Mouse (Mus musculus) MEL-GATA-1-ER (cell line): Measurements from ENCODE around the gene Snx18.
A peak's percentile ranks its signal among the peaks of the same experiment; 100 is the strongest.

Source experiments
- DNase-seq: peaks from one replicate; pipeline ENCODE4 v3.0.0-alpha.2; 2012; ENCODE audit warnings: low read depth; ENCODE audit errors: extremely low read depth

Gene Snx18

DNA sequence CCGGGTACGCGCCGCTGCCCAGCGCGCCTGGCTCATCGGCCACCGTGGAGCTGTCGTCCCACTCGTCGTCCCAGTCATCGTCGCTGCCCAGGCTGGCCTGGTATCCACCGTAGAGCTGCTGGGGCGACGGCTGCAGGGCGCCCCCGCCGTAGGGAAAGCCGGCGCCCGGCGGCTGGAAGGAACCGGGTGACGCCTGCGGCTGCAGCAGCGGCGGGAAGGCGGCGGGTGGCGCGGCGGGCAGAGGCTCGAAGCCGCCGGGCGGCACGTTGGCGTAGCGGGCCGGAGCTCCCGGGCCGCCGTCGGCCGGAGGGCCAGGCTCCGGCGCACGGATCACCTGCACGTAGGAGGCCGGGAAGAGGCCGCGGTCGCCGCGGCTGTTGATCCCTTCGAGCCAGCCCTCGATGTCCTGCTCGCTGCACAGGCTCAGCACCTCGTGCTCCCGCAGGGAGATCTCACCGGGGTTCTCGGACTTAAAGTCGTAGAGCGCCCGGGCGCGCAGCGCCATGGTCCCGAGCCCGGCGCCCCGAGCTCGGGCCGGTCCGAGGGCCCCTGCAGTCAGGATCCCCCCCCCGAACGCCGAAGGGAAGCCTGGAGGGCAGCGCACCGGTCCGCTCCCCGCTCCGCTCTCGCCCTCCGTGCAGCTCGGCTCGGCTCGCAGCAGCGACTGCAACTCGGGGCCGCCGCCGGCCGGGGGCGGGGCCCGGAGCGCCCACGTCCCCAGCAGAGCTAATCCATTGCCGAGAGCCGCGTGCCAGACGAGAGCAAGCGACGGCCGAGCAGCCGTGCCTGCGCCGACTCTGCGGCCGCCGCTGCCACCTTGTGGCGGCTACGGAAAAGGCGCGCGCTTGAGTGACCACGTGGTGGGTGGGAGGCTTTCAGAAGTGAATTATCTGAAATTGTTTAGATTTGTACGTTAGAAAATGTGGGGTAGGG lies at the start of gene Snx18:
Gene Snx18 (minus strand): TSS at position 674 of the 933 bp plus-strand sequence.
- DNase-seq = peak; percentile 39

DNA sequence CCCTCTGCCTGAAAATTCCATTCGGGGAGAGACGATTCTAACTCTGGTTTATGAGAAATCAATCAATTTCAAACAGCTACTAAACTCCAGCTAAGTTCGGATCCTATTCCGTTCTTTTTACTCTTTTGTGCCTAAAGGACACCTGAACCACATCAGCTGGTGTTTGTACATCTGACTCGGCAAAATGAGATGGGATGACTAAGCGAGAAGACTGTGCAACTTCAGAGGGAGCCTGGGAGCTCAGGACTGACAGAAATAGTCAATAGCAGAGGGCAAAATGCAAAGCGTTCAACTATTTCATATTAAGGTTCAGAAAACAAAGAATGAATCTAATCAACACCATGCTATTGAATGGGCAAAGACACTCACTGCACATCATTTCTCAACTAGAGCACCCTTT lies 45.5 kb upstream of the Snx18 start:
- no peak for DNase-seq

DNA sequence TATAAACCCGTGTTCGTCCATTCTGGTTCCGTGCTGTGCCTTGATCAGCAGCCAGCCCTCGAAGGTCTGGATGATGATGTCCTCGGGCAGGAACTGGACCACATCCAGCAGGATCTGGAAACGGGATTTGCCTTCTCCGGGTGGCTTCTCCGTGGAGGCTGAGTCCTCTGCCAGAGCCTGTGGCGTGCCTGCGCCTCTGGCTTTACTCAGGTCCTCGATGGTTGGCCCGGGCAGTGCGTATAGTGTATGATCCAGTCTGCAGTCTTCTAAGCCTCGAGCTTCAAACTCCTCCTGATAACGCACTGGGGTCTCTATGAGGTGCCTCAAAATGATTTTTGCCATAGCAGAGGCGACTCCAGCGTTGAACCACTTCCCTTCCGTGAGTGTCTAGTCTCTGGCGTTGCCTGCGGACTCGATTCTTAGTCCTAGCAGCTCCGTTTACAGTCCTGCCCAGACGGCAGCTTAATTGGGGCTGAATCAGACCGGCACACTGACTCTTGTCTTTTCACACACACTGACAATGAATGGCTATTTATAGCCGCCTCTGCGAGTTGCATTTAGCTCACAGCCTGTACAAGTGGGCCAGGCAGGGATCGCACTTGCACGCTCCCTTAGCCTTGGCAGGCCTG lies 44.9 kb upstream of the Snx18 start, which contains the start of gene Hspb3:
Gene Hspb3 (minus strand): TSS at position 526 of the 629 bp plus-strand sequence.
- DNase-seq = no peak

DNA sequence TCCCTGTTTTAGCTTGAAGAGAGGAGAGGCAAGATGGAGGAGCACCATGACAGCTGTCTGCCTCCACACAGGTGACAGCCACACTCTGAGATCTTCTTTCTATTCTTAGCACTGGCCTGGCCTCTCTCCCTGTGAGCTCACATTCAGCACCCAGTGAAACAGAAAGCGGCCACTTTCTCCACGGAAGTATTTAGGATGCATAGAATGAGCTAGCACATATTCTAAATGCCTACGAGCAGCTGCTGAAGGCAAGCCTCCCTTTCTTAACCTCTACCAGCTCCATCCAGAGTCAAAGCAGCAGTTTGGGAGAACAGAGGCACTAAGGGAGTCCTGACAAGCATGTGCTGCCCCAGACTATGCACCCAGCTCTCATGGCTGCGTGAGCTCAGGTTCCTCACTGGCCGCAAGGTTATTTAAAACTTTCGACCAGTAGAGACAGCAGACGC lies 43.5 kb upstream of the Snx18 start:
- no peak for DNase-seq

DNA sequence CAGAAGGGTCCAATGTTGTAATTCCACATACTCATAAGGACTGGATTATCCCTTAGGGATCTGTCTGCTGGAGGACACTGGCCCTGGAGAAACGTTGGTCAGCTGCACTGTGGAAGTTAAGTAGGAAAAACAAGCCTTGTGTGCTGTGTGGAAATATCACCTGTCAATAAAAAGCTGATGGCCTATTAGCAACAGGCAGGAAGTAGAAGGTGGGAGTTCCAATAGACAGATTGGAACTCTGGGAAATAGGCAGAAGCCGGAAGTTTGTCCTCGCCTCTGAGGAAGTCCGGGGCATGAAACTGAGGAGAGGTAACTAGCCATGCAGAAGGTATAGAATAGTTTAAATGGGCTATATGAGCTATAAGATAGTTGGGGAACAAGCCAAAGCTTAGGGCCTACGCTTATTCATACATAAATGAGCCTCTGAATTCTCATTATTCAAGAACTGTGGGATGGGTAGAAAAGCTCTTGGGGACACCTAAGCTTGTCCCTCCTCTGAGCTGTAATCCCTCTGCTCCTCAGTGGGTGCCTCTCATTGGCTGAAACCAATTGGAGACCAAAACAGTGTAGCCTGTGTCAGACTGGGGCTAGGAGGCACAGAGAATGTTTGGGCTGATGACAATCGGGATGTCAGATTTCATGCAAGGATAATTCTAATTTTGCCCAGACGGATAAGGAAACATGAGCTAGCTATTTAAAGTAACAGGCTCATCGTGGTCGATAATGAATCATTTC lies 42.4 kb upstream of the Snx18 start:
- no peak for DNase-seq

DNA sequence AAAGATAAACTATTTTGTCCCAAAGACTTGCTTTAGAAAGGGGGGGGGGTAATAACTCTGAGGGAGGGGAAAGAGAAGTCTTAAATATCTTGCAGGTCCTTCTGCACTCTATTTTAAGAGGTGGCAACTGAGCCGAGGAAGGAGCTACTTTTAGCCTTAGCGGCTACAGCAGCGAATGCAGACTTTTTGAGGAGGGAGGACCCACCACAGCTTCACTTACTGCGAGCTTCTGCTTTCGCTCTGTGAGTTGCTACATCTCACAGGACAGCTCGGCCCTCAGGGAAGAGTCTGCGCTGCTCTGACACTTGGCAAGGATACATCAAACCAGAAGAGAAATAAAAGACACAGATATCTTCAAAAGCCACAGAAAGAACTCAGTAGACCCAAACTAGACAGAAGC lies 38.8 kb upstream of the Snx18 start:
- DNase-seq = no peak

DNA sequence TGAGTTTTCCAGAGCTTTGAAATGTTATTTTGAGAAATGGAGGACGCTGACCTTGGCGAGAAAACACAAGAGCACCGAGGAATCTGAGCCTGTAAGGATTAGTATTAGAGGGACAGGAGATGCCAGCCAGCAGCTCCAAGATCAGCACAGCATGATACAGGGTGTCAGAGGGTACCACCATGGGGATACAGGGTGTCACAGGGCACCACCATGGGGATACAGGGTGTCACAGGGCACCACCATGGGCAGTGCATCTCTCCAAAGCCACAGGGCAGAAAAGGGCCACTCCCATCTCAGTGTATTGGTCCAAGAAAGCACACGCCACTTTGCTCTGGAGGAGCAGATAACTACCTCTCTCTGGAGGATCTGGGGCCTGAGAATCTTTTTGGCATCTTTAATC lies 38.3 kb upstream of the Snx18 start:
- DNase-seq = no peak

DNA sequence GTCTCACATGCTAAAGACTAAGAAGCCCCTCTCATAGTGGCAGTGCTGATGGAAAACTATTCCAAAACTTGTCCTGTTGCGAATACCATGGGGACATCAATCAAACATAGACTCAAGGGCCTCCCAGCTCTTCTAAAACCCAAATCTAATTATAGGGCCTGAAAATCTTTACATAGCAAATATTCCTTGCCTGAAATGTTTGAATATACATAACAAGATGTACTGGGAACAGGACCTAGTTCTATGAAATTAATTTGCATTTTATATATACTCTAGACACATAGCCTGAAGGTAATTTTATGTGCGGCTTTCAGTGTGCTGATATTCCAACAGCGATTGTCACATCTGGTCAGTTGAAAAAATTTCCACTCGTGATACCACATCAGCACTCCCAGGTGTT lies 37.1 kb upstream of the Snx18 start:
- DNase-seq = no peak

DNA sequence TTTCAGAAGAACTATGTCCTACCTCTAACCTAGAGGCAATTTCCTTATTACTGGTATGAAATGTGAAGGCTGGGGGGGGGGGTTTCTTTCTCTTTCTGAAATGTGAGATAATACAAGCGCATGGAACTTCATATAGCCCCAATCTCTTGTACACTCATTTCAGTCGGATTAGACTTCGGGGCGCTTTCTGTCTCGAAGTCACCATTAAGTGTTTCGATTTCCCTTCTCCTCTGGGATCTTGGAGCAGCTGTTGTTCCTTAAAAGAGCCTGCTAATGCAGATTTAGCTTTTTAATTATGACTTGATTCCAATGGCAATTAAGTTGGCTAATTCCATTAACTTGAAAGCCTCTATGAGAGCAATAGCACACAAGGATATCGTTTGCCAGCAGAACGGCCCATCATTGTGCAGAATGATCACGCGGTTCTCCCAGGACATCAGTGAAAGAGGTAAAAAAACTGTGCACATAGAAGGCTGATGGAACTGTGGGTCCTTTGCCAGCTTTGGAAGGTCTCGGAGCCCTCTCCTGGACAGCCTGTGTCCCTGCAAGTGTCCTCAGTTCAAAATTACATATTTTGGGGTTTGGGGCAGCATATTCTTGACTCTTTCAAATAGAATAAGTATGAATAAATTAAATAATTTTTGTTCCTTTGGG lies 22.7 kb upstream of the Snx18 start:
- no peak for DNase-seq

DNA sequence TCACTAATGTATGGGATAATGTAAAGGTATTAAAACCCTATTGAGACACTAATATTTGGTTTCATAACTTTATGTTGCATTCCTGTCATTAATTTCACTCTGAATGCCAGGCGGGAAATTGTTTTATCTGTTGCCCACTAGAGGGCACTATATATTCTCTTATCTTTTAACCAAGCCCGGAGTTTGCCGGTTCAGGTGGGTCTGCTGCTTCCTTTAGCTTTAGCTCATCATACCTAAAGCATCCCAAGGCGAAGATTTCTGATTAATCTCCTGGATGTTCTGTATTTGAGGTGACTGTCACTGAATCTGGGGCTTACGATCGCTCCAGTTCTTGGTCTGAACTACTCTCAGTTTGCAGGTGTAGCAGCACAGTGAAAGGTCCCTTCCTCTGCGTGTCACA lies 20.6 kb upstream of the Snx18 start:
- no peak for DNase-seq

DNA sequence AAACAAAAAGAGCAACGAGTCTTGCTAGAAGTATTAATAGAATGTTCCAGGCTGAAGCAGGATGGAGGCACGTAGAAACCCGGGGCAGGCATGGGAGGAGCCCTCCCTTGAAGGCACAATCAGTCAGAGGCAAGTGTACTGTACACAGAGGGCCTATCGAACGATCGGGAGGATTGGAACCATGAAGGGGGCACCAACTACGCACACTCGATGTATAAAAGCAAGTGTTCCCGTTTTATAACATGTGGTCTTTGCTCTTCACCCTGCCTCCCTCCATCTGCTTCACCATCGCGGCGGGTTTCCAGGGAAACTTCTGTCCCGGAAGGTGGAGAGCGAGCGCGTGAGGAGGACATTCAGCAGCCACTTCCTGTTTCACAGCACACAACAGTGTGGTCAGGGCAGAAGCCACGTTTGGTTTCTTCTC lies 17.4 kb upstream of the Snx18 start:
- no peak for DNase-seq

DNA sequence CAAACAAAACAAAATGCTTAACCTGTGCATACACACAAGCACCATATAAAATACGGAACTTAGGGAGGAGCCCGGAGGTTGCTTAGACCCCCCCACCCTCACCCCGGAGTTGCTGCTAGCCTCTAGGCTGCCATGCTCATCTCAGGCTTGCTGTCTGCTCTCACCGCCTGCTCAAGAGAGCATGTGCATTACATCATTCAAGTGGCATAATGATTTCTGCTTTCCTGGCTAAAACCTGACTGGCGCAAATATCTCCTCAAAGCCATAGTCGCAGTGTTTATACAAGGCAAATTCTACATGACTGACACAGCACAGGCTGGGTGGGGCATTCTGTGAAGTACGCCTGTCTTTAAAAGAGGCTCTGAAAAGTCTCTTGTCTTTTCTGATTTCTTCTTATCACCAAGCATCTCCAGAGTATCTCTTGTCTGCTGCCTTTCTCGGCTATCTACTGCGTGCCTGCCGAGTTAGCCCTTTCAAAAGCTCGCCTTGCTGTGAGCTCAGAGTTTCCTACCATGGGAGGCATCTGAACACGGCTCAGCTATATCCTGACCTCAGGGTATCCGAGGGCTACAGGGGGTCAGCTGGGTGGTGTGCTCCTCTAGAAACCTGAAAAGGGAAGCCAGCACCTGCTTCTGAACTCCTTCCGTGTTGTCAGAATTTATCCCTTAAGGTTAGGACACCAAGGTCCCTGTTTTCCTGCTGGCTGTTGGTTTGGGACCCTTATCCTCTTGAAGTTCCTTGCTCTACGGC lies 16.5 kb upstream of the Snx18 start:
- DNase-seq = no peak

DNA sequence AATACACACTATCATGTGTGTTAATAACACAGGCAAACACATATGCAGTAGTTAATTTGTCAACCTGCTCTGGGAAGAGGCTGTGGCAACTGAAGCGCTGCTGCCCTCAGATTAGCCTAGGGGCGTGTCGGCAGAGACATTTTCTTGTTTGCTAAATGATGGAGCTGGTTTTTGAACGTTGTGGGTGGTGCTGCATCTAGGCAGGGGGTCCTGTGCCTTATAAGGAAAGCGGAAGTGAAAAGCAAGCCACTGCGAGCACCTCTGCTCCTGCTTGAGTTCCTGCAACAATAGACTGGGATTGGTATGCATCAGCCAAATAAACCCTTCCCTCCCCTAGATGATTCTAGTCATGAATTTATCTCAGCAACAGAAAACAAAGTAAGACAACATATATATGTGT lies 14.1 kb upstream of the Snx18 start:
- DNase-seq = no peak

DNA sequence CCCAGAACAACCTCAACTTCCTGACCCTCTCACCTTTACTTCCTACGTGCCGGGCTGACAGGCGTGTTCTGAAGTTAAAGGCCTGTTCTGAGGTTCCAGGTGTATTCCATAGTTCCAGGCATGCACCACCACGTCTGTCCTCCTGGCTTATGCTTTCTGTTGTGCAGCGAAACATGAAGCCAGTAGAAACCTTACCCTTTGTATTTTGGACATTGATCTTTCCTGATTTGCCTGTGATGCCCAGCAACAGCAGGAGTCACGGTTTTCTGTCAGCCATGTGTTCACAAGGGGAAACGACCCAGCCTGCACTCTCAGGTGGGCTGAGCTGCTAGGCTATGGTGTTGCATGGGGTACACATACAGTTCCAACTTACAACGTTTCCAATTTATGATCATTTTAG lies 9.2 kb upstream of the Snx18 start:
- DNase-seq = no peak

DNA sequence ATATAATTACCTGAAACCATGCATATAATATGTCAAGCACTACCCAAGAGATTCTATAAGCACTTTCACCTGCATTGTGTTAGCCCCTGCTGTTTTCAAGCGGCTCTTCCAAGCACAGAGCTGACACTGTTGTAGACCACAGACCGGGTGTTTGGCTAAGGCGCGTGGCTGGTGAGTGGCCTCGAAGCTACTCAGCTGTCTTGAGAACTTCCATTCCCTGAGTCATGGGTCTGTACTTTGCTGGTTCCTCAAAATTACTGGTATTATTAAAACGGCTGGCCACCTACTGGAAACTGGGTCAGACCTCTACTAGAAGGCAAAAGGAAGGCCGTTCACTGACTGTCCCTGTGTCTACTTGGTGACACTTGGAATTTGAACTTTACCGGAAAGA lies 4.5 kb upstream of the Snx18 start:
- no peak for DNase-seq

DNA sequence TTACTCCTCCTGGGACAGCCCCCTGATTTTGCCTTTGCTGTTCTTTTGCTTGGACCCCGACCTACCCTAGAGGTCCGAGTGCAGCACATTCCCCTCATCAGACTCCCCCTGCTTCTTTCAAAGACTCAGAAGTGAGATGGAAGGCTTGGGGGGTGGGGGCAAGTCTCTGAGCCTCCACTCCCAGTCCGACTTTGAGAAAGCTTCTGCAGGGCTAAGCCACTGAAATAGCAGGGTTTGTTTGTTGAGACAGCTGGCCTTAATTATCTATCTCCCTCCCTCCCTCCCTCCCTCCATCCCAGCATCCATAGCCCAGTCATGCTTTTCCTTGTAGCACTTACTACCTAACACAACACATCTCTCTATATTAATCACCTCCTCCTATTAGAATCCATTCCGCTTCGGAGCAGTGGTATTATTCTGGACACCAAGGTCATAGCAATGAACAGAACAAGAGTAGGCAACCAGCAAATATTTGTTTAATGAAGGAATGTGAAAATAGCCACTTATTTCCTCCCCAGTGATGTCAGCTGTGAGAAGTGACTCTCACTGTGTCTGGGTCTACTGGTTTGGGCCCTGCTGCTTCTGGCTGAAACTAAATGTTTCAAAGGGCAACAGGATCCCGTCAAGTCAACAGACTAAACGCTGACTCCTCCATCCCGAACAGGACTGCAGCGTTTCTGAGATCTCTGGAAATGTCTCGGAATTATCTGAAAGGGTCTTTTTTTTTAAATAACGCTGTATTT lies 3.9 kb upstream of the Snx18 start:
- DNase-seq = no peak

DNA sequence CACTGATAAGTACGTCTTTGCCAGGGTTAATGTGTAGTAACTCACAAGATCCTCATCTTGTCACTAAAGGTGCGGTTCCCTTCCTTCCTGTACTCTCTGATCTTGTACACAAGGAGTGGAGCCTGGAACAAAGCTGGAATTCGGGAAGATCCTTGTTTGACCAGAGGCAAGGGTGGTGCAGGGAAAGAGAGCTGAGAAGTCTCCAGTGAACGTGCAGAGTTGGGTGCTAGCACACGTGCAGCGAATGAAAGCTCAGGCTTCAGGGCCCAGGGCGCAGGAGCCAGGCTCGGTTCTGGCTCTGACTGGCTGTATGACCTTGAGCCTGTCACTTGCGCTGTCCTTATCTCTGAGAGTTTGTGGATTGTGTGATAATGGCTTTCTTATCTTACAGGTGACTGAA lies 639 bp upstream of the Snx18 start:
- DNase-seq = no peak

DNA sequence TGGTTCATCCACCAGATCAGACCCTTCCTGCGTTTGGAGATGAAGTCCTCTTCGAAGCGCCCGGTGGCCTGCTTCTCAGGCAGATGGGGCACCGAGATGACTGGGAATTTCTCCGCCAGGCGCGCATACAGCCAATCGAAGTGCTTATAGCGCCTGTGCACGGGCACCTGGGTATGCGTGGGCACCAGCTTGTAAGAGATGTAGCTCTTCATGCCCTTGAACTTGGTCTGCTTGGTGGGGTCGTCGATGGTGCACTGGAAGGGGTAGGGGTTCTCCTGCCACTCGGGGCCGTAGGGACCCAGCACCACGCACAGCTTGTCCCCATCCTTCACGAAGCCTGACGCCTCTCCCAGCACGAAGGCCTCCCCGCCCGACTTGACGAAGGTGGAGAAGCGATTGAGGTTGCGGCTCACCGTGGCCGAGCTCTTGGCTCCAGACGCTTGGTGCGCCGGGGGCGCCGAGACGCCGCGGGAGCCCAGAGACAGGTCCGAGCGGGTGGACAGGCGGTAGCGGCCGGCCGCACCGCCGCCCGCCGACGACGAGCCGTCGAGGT lies 950 bp downstream of the Snx18 start:
- no peak for DNase-seq

DNA sequence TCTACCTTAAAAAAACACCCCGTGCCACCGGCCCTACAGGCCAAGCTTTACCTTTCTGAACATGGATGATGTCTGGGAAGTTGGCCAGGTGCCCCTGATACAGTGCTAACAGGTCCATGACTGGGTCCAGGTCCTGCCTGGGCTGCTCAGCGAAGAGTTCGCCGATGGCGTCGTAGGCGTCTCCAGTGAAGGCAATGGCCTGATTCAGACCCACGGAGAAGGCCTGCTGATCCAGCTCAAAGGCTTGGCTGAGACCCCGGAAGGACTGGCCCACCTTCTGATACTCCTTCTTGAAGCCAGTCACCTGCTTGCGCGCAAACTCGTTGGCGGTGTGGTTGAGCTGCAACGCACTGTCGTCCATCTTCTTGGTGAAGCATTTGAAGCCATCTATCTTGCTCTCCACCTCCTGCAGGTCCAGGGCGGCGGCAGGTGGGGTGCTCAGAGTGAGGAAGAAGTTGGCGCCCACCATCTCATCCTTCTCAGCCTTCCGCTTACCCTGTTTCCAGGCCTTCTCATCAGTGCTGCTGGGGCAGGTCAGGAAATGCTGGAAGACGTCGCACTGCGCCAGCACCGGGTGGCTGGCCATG lies 1.5 kb downstream of the Snx18 start:
- DNase-seq = no peak
